Mouse (Mus musculus): ENCODE data around the gene Tmem252.

DNA sequence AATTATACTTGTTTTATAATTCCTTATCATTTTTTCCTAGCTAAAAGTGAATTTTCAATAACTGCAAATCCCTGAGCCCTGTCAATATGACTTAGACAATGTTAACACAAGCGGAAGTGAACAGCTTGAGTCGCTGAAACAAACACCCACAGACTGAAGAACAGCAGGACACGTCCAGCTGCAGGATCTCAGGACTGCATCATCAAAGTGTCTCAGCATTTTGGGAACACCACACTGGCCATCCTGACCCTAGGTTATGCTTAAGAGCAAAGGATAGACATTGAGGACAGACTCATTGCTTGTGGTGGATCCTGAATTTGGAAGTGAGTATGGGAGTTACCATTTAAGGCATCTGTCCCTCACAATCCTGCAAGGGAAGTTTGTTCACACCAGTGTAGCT lies 25.4 kb downstream of the Tmem252 start:
- no peak for TF ChIP-seq GATA1 (IDR thresholded peaks at IDR 0.05; ENCODE audit: low read length)
- TF ChIP-seq TAL1 (IDR thresholded peaks at IDR 0.05; ENCODE audit: low read length) = no peak

All from erythroblast, embryonic 14.5 days (primary cell).